Mouse (Mus musculus): ENCODE results near the gene Taf12.

DNA sequence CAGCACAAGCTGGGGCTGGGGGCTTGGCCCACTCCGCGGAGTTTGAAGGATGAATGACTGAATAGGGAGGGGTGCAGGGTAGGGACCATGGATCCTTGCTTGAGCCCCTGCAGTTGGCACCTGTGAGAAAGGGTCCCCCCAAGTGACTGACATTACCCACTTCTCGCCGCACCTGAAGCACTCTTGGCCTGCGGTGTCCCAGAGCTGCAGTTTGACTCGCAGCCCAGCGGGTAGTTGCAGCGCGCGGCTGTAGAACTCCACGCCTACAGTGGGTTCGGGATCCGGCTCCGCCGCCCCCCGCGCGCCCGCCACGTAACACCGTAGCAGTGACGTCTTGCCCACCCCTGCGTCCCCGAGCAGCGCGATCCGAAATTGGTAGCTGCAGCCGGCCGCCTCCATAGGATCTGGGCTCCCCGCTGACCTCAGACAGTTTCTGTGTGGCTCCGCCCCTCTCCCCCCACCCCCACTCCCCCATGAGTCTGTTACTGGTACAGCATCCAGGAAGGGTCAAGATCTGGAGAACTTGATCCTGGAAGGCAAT lies 28.8 kb downstream of the Taf12 start, which contains the start of gene Rab42:
- TF ChIP-seq POLR2A (IDR thresholded peaks at IDR 0.05; ENCODE audit: insufficient read depth, low read depth, low read length) = peak; percentile 31; the same call in 1 of the 2 replicates
- no peak for TF ChIP-seq CTCF (IDR thresholded peaks at IDR 0.05; ENCODE audit: insufficient read depth, low read depth, low read length)
